Mouse (Mus musculus) large intestine, adult 2 months (tissue): ENCODE measurements around the gene Tollip. TPM values are rescaled to one million over a fixed set of nuclear protein-coding genes. Genes with fewer than 3 reads are reported as not detected.
"Not testable (repeated sequence)": the region's sequence is repeated elsewhere in the genome, so short reads cannot be mapped to it uniquely, and the experiment has no call there.

Experiments
- DNase-seq: peaks from one replicate; pipeline ENCODE4 v3.0.0-alpha.2; 2012; ENCODE audit warnings: low read depth, low spot score
- whole genome bisulfite sequencing: fragments of 180-500 bp; shearing (Covaris S2); methylation state at CpG from one replicate; pipeline ENCODE4 v1.1.7; 2018; 5-methylcytosine and 5-hydroxymethylcytosine counted together
- polyA plus RNA-seq: library from polyadenylated mRNA; depleted of rRNA; stranded (reverse); fragments of >200 nt; gene quantifications from 2 replicates; pipeline ENCODE4 v1.2.3, GENCODE M21; 2012

The Tollip gene
- polyA plus RNA-seq, 1 experiment = 53.0 TPM

DNA sequence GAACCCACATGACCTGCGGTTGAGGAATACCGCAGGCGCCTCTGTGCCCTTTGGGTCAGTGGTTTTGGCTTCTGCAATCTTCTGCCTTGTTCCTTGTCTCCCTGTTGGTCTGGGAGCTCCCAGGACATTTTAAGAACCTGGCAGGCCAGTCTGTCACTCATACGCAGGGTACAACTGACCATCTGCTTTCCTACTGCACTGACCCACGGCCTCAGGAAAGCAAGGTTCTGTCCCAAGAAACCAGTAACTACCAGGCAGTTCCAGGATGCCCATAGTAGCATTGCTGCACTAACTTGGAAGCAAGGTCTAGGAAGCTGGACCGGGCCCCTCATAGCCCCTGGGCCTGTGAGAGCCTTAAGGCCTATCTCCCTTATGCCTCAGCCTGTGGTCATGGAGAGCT lies 16.6 kb upstream of the Tollip start:
- DNase-seq = no peak

GRCm38 (mm10) chr7:141934128-141934898 lies 16.0 kb upstream of the Tollip start:
- WGBS = 61% methylated on average over 7 of the region's 7 CpGs

More for the DNA sequence above, 16.6 kb upstream of the Tollip start:
- WGBS = 91% methylated on average over 6 of the region's 6 CpGs

DNA sequence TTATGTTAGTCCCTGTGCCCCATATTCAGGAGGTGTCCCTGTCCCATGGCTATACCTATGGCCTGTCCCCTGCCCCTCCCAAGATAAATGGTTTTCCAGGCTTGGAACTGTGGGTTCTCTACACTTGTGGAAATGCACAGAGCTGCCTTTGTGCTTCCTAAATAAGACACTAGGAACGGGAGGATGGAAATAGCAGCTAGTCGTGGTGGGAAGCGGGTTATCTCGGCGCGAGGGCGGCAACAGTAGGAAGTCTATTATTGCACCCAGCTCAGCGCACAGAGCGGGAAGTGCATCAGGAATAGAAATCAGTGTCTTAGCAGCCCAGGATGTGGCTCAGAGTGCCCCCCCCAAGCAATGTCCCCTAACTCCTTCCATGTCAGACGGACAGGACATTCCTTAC lies 10.3 kb upstream of the Tollip start:
- DNase-seq = no peak
- WGBS = 69% methylated on average over 10 of the region's 10 CpGs

More at GRCm38 (mm10) chr7:141934128-141934898, 16.0 kb upstream of the Tollip start:
- no peak for DNase-seq

DNA sequence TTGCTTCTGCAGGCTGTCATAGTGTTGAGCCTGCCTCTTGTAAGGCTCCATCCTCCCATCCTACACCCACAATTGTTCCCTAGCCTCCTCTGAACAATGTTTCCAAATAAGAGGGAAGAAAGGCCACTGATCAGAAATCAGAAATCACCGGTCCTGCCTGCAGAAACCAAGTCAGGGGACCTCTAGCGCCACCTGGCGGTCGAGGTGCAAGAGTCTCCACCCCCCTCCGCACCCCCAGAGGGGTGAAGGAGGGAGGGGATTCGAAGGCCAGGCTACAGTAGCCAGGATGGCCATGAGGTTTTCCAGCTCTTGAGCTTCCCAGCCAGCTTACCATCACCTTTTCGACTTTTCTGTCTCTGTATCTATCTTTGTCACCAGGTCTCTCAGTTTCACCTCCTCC lies 6.6 kb upstream of the Tollip start:
- 10% methylated on average over 7 of the region's 7 CpGs for WGBS
- peak; percentile 24 for DNase-seq

DNA sequence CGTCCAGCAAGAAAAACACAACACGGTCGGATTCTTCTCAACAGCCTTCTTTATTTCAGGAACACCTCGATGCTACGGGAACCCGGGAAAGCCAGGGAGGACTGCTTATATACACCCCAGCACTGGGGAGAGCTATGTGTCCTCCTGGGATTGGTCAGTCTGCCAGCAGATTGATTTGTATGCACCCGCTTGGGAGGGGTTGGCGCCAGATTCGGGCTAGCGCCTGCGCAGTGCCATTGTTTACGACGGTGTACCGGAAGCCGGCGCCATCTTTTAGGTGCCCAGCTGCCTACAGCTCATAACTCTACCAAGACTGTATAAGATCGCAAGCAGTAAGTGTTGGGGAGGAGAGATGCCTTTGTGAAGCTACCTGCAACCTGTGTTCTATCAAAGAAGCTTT lies 5.8 kb upstream of the Tollip start:
- not testable (repeated sequence) for DNase-seq
- WGBS = 92% methylated on average over 17 of the region's 17 CpGs

- WGBS = 38% methylated on average over 3 of the region's 3 CpGs
- no peak for DNase-seq
Observed at GRCm38 (mm10) chr7:141911305-141911704, 7.0 kb downstream of the Tollip start.

GRCm38 (mm10) chr7:141908591-141908990 lies 9.7 kb downstream of the Tollip start:
- DNase-seq = no peak
- 77% methylated on average over 6 of the region's 6 CpGs for WGBS

DNA sequence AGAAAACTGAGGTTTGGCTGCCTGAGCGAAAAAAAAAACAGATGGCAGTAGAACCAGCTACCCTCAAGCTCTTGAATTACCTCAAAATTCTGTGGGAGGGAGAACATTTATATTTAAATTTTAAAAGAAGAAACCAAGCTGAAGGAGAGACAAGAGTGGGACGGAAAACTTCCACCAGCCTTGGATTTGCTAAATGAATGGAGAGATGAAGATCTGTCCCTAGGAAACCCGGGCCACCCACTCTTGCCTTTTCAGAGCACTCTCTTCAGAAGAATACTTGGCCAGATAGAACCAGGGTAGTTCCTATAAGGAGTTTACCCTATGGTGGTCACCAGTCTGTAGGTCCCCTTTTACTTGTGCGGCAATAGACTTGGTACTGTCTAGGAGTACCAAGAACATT lies 15.5 kb downstream of the Tollip start:
- WGBS = 72% methylated on average over 4 of the region's 4 CpGs
- no peak for DNase-seq

GRCm38 (mm10) chr7:141902269-141902729 lies 16.0 kb downstream of the Tollip start:
- WGBS = under 1% methylated on average over 44 of the region's 44 CpGs
- peak; percentile 99 for DNase-seq

DNA sequence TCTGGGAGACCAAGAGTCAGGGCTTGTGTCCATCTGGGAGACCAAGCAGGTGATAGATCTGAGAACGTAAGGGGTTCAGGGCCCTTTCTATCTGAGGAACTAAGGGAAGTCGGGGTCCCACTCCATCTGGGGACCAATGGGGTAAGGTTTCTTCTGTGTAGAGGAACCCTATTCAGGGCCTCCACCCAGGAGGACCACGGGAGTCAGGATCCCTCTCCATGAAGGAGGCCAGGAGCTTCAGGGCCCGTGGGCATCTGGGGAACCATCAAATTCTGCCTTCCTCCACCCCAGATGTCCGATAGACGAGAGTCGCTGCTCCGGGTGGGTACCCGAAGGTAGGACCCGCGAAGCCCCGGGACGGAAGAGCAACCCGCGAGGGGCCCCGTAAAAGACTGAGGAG lies 16.5 kb downstream of the Tollip start:
- WGBS = under 1% methylated on average over 16 of the region's 16 CpGs
- DNase-seq = no peak

- WGBS = 92% methylated on average over 7 of the region's 7 CpGs
- DNase-seq = no peak
Observed at GRCm38 (mm10) chr7:141892151-141892550, 26.2 kb downstream of the Tollip start.

GRCm38 (mm10) chr7:141878813-141879212 lies 39.5 kb downstream of the Tollip start:
- no peak for DNase-seq
- 63% methylated on average over 2 of the region's 2 CpGs for WGBS

DNA sequence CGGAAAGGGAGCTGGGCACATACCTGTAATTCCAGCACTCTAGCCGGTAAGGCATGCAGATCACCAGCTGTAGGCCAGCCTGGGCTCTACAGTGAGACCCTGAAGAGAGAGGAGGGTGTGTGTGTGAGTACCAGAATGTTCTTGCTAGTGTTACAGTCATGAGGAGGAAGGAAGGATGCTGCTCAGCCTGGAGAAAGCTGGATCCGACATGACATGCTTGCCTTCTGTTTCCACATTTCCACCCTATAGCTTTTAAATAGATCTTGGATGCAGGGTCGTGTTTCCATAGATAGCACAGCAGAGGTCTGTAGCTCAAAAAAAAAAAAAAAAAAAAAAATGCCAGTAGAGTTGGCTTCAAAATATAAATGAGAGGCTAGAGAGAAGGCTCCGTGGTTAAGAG lies 43.4 kb downstream of the Tollip start:
- 92% methylated on average over 5 of the region's 5 CpGs for WGBS
- DNase-seq = no peak

GRCm38 (mm10) chr7:141870553-141870952 lies 47.8 kb downstream of the Tollip start:
- no peak for DNase-seq
- 76% methylated on average over 5 of the region's 5 CpGs for WGBS

- no peak for DNase-seq
- WGBS = 71% methylated on average over 5 of the region's 5 CpGs
Observed at GRCm38 (mm10) chr7:141869644-141870043, 48.7 kb downstream of the Tollip start.

DNA sequence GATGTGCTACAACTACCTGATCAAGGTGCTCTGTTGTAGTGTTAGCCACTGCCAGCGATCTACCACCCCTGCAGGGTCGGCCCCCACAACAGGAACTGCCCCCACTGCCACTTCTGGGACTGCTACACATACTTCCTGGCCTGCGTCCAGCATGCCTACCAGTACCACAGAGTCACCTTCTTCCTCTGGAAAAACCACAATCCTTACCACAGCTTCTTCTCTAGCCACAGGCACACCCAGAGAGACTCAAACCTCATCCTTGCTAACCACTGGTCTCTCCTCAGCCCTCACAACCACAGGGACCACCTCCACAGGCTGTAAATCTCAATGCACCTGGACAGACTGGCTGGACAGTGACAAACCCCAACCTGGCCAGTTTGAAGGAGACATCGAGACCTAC lies 57.3 kb downstream of the Tollip start:
- WGBS = 71% methylated on average over 4 of the region's 4 CpGs
- DNase-seq = no peak

- DNase-seq = no peak
- 78% methylated on average over 10 of the region's 10 CpGs for WGBS
Observed at GRCm38 (mm10) chr7:141840354-141840753, 78.0 kb downstream of the Tollip start.

DNA sequence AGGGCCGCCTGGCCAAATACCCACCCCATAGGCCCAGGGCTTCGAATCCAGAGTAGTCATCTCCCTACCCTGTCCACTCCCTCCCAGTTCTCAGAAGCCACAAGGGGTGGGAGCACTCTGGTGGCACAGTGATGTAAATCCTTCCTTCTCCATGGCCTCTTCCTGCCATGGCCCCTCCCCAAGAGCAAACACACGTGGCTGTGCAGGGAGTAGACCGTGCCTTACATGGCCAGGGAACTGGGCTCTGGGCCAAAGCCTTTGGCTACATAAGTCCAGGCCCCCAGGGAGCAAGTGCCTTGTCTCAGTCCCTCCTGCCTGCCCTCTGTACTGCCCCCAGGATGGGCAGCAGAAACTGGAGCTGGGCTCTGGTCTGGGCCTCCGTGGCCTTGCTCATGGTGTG lies 79.5 kb downstream of the Tollip start, which contains the start of gene Muc5b:
Muc5b (plus strand) TSS at position 292 of the 400 bp plus-strand sequence.
- WGBS = 29% methylated on average over 5 of the region's 5 CpGs
- peak; percentile 27 for DNase-seq

GRCm38 (mm10) chr7:141836423-141836822 lies 81.9 kb downstream of the Tollip start:
- no peak for DNase-seq
- WGBS = 59% methylated on average over 8 of the region's 8 CpGs

GRCm38 (mm10) chr7:141835941-141836340 lies 82.4 kb downstream of the Tollip start:
- no peak for DNase-seq

More at GRCm38 (mm10) chr7:141835941-141836340, 82.4 kb downstream of the Tollip start:
- 60% methylated on average over 7 of the region's 7 CpGs for WGBS
